Mouse (Mus musculus) CH12F3 (cell line): Measurements from ENCODE around the gene Sh3pxd2a.

Source experiments
- in situ Hi-C: fragments of 300-500 bp; cut with MboI; formaldehyde crosslinking; loops from 2 replicates; pipeline ENCODE4 v1.14.3; 2020; ENCODE audit warnings: low sequenced_read_pairs

Gene Sh3pxd2a

DNA sequence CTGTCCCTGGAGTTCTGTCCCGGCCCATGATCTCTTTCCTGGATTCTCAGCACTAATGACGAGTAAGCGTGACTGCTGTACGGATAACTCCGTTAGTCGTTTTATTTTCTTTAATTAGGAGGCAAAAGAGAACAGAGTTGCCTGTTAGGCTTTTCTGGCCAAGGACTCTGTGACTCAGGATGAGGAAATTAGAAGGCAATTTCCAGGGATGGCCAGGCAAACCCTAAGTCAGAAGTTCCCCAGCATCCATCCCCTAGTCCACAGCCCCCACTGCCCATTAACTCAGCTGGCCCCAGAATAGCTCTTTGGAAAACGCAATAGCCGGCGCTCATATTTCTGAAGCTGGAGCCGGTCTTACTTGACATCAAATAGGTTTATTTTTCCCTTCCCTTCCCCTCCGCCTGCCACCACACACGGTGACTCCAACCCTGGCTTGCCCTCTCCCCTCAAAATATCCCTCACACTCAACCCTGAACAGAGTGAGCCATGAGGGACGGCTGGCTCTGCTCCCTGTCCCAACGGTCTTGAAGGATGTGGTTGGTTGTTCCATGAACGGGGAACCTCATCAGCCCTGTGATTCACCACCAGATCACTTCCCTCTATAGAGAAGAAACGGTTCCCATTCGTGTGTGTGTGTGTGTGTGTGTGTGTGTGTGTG, 5.6 kb downstream of the Sh3pxd2a start:
- in situ Hi-C loops, result no loop called here

DNA sequence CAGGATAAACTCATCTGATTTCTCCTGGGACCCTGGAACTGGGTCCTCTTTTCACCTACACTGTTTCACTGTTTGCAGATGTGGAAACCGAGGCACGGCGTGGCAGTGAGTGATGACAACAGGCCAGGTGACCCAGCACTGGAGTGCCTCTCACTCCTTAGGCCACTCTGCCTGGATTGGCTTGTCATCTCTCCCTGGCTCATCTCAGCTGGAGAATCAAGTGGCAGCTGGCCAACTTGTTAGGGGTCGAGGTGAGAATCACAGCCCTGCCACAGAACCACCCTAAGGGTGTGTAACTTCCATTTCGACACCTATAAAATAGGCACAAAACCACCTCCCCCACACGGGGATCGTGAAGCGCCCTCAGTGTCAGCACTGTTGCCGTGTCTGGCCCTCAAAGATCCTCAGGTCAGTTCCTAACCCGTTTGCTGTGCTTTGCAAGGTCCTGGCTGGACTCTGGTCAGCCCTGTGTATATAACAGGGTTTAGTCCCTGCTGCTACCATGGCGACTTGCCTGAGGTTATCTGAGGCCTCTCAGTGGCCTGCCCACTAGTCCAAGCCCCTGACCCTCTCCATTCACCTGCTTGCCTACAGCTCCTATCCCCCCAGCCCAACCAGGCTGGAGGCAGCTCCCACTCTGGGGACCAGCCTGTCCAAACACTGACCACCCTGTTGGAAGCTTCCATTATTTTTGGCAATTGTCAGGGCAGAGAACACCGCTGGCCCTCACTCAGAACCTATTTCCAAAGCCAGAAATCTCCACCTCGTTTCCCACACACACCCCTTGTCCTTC, 6.3 kb downstream of the Sh3pxd2a start:
- in situ Hi-C loops, result no loop called here

DNA sequence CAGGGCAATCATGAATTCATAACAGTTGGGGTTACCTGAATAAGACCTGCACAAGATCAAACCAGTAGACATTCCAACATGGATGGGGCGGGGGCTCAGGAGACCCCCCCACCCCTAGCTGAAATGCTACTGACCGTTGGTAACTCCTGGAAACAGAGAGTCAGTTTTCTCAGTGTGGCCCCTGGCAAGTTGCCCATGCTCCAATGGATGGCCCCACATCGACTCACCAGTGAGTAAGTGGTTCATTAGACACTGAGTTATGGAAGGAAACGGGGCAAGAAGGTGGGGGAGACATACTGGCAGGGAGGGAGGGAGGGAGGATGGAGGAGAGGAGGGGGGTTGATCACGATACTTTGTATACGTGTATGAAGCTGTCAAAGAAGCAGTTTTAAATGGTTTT, 8.2 kb downstream of the Sh3pxd2a start:
- in situ Hi-C loops, result no loop called here

DNA sequence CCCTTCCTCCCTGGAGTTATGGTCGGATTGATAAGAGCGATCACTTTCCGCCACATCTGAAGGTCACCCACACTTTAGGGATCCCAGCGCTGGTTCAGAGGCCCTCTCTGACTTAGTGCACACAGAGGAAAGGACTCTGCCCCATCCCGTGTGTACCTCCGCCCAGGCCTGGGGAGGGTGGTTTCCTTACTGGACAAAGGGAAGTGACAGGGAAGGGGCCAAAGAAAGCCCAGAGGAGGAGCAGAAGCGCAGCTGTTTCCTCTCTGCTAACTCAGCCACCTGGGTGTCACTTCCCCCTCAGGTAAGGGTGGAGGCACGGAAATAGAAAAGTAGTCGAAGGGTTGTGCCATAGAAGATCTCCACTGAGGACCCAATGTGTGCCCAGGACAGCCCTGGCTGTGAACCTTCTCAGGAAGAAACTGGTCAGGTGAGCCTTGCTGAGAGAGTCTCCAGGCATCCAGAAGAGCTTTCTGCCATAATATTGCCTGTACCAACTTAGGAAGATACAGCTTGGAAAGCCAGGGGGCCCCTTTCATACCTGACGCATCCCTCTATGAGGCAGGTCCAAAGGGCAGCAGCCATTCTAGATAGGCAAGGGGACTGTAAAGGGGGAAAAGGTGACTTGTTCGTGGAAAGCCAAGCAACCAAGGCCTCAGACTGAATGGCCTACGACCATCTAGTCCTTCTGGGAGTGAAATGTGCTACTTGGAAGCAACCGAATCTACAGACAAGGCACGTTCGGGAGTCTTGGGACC, 9.0 kb downstream of the Sh3pxd2a start:
- in situ Hi-C loops, result no loop called here

DNA sequence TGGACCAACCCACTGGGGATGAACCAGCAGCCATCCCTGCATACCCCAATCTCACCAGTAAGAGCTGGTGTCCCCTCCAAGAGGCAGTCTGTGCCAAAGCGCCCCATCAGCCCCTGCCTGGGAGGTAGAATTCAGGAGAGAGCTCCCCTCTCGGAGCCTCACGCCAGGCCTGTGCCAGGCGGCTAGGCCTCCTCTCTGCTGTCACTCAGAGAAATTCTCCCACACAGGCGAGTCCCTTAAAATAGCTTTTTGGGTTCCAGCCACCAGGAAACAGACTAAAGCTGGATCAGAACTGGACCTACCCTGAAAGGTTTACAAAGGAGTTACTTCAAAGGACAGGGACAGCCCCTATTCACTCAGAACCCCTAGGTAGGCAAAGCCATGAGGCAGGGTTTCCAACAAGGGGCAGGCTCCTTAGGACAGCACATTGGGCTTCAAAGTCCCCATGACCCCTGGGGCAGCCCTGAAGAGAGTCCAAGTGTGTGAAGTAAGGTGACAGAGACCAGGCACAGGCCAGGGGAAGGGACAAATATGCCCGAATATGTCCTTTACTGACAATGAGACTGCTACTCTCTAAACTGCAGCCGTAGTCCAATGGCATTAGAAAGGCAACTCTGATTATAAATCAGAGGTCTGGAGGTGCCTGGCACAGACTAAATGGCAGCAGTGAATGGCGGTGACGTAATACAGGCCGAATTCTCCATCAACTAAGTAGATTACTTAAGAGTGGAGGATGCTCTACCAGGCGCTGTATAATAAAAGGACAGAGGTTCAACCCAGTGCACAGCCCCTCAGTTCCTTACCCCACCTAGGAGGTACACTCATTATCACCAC, 9.8 kb downstream of the Sh3pxd2a start:
- in situ Hi-C loops, result no loop called here

DNA sequence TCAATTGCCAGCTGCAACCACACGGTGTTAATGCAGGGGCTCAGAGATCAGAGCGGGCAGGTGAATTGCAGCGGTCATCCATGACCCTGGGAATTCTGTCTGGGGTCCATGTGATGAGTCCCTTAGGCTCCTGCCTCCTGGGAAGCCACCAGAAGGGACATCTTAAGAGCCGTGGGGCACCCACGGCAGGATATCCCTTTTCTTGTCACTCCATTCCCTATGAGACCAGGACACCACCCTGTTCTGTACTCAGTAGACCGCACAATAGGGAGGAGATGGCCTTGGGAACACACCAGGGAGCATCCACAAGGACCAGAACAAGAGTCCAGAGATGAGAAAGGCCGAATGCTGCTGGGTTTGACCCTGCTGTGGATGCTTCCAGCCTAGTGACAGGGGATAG, 10.8 kb downstream of the Sh3pxd2a start:
- in situ Hi-C loops, result no loop called here

DNA sequence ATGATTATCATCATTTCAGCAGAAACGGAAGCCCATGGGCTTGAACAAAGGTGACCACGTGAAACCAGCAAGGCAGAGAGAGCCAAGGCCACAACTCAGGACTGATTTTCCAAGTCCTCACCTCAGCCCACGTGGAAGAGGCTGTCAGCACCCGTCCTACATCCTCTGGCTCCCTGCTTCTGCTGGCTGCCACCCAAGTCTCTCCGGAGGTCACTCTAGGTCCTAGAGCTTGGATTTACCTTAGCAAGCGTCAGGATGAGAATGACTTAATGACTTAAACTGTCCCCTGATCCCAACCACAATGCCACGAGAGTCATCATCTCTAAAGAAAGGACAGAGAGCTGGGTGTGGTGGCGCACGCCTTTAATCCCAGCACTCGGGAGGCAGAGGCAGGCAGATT, 11.5 kb downstream of the Sh3pxd2a start:
- in situ Hi-C loops, result no loop called here

DNA sequence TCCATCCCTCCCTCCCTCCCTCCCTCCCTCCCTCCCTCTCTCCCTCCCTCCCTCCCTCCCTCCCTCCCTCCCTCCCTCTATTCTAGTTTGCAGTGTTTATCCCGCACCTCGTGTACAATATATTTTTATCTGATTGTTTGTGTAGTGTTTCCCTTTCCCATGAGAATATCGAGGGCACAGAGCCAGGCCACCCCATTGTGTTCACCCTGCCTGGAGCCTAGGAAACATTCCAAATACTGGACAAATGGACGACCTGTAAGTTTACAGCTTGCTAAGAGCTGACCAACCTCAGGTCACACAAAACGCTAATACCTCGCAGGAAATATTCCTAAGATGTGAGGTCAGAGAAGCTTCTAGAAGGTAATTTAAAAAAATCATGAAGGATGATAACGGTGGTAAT, 12.0 kb downstream of the Sh3pxd2a start:
- in situ Hi-C loops, result no loop called here

DNA sequence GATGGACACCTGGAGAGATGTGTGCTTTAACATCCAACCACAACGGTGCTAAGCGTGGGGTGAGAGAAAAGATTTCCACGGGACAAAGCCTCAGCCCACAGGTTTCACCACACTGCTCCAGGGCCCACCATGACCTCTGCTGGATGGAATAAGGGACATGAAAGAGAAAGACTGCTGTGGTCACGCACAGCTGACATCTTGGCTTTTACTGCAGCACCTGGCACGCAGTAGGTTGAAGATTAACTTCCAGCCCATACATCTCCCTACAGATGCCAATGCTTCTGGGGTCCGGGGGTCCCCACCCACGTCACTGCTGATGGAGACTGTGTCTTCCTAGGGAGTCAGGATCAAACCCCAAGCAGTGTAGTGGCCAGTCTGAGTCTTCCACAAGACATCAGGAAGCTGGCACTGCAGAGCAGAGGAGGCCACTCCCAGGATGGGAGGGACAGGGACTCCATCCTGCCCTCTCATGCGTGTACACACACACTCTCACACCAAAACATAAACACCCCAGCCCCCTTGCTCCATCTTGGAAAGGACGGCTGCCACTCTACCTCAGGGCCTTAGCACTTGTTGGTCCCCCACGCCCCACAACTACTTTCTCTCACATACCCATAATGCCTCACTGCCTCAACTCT, 12.6 kb downstream of the Sh3pxd2a start:
- in situ Hi-C loops, result no loop called here

DNA sequence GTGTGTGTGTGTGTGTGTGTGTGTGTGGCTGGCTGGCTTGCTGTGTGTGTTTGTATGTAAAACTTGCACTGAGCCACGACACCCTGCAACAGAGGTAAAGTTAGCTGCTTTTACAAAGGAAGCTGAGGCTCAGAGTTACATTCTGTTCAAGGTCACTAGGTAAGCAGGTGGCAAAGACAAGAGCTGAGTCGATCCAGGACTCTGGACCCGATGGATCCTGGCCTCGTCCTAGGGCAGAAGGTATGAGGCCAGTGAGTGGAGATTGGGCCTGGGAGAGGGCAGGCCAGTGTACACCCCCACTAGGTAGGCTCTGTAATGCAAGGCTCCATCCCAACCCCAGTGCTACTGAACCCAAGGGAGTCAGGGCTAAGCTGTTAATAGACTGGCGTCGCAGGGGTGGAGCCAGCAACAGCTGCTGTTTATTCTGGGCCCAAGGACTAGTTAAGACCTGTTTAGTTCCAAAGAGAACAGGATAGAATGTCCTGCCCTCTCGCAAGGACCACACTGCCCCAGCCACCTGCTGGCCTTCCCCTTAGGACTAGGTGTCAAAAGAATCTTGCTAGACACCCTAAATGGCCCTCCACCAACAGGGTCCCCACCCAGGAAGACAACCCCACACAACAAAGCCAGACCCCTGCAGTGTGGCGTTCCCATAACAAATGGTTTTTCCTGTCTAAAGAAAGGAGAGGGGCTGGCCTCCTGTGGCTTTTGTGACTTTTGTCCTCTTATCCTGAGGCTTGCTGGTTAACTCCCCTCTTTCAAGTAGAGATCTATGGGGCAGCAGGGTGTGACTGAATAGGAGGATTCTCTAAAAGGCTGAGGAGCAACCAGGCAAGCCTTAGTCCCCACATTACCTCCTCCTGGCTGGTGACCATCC, 13.7 kb downstream of the Sh3pxd2a start:
- in situ Hi-C loops, result no loop called here

DNA sequence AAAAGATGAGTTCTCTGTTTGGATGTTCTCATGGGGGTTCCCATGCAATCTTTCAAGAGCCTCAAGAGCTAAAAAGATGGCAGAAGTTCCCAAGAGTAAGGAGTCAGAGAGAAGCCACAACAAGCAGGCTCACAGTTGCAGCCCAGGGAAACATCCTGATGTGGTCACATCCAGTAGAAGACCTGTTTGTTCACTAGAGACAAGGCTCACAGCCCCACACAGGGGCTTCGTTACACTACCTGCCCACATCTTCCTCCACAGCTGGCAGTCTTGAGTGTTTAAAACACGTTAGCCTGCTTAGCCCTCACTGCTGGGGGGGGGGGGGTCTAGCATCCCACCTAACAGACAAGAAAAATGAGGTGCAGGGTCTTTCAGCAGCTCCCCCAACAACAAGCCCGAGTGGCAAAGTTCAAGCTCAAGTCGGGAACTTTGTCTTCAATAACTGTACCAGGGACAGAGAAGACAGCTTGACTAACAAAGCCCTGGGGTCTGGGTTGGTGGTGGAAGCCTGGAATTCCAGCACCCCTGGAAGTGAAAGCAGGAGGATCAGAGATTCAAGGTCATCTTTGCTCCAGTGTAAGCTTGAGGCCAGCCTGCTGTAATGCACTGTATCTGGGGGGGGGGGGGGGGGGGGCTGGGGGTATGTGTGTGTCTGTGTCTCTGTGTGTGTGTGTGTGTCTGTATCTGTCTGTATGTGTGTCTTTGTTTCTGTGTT, 14.5 kb downstream of the Sh3pxd2a start:
- in situ Hi-C loops, result no loop called here

DNA sequence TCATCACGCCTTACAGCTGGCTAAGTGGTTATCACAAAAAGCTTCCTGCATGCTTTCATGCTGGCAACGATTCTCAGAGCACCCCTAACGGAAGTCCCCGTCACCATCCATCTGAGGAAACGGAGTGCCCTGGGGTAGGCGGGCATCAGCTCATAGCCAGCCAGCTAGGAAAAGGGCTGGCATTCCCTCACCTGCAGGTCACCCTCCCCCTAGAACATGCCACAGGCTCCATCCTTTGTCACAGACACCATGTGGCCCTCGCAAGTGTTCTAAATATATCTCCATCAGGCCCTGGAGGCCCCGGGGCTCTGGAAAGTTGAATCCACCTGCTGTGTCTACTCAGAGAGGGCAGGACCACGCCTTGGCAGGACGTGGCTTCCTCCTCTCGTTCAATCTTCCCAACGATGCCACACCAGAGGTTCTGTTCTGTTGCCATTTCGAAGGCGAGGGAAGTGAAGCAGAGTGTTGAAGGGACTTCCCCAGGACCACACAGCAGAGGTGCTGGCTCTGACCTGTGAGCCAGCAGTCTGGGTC, 15.5 kb downstream of the Sh3pxd2a start:
- in situ Hi-C loops, result no loop called here

DNA sequence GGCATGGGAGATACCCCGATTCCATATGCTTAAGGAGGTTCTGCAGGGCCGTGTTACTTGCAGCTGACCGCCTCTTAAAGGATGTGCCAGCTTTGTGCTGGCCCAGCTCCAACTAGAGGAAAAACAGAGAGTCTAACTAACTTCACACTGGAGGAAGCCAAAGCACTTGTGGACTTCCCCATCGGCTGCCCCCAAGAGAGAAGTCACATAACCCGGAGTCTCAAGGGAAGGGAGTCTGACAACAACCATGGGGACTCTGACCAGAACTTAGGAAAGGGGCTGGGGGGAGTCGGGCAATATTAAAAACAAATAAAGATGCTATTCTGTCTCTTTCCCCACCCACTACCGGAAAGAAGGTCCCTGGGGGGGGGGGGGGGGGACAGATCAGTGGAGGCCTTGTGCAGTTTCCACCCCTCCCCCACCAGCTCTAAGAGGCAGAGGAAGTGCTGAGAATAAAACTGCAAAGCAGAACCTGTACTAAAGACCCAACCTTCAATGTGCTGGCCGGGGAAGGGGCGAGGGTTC, 17.3 kb downstream of the Sh3pxd2a start:
- in situ Hi-C loops, result no loop called here

DNA sequence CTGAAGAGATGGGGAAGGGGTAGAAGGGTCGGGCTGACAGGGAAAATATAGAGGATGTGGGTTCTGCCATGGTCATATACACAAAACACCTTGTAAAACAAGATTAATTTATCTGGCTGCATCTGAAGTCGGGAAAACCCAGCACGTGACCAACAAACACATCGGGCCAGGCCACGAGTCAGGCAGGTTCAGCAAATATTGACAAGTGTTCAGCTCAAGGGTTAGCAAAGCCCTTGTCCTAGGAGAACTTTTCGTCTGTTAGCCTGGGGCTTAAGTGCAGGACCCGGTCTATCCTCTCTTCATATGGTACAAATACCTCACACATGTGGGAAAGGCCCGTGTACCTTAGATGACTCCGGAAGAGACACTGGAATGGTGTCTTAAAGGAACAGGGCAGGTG, 18.1 kb downstream of the Sh3pxd2a start:
- in situ Hi-C loops, result no loop called here

DNA sequence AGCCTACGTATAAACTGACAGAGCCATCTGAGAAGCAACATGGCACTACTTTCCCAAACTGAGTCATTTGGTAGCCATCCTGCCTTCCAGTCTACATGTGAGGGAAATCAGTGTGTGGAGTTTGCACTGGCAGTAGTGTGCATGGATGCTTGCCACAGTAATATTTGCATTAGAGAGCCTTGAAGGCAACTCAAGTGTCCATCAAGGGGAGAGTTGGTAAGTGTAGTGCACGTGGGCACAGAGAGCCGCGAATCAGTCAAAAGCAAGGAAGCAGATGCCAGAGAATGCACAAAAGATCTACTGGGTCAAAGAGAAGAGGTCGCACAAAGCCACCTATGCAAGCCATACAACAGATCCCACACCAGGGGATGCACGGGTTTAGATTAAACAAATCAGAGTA, 18.5 kb downstream of the Sh3pxd2a start:
- in situ Hi-C loops, result no loop called here

DNA sequence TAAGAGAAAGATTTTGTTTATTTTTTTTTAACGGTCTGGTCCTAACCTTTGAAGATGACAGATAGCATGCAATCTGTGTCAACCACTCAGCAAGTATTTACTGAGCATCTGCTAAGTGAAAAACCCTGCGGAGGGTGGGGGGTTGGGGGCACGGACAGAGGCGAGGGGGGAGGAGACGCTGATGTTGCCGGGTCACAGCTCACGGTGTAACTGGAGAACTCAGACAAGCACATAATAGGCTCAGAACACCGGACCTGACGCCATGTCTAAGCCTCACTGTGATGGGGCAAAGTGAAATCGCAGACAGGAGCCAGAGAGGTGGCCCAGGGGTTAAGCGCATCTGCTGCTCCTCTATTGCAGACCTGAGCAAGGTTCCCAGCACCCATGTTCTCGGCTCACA, 19.7 kb downstream of the Sh3pxd2a start:
- in situ Hi-C loops, result no loop called here

DNA sequence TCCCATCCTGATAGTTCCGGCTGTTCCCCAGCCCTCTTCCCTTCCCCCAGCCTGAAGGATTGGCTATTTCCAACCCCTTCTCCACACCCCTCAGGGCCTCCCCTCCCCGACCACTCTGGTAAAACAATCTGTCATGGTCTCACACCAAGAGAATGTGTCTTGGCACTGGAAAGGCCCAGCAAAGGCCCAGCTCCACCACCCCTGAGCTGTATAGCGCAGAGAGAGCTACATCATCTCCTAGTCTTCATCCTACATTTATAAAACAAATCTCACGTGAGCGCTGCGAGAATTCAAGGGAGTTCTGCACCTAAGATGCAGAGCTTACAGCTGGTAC, 21.9 kb downstream of the Sh3pxd2a start:
- in situ Hi-C loops, result no loop called here

DNA sequence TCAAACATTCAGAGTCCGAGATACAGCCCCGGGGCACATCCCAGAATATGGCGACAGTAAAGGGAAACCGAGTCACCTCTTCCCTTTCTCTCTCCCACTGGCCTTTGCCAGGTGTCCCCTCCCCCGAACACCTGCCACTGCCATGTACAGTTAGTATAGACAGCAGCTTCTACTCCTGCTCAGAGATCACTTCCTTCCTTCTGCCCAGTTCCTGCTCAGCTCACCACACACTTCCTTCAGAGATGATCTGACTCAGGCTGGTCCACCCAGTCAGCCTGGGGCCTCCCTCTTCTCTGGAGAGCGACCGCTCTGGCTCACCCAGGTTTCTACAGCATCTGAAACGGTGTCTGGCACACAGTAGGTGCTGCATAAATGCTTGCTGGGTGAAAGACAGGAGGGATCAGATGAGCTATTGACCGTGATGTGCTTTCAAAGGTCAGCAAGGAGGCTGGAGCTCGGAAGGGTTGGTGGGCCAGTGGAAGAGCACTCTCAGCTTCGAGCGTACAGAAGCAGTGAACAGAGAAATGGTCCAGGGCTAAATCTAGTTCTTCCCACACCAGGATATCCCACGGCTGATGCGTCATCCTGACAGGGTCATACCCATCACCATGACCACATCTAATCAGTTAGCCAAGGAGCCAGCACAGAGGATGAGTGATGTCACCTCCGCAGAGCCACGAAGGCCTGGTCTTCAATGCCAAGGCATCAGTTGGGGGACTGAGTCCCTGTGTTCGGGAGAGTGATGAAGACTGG, 22.5 kb downstream of the Sh3pxd2a start:
- in situ Hi-C loops, result no loop called here
